Mouse (Mus musculus): ENCODE data around the gene Hand2.

Gene Hand2

GRCm38 (mm10) chr8:57342386-57343090 lies 21.8 kb downstream of the Hand2 start:
- DNase-seq (ENCODE audit: inconsistent ontology term) = no peak

GRCm38 (mm10) chr8:57343731-57344315 lies 23.0 kb downstream of the Hand2 start:
- no peak for DNase-seq (ENCODE audit: inconsistent ontology term)

DNA sequence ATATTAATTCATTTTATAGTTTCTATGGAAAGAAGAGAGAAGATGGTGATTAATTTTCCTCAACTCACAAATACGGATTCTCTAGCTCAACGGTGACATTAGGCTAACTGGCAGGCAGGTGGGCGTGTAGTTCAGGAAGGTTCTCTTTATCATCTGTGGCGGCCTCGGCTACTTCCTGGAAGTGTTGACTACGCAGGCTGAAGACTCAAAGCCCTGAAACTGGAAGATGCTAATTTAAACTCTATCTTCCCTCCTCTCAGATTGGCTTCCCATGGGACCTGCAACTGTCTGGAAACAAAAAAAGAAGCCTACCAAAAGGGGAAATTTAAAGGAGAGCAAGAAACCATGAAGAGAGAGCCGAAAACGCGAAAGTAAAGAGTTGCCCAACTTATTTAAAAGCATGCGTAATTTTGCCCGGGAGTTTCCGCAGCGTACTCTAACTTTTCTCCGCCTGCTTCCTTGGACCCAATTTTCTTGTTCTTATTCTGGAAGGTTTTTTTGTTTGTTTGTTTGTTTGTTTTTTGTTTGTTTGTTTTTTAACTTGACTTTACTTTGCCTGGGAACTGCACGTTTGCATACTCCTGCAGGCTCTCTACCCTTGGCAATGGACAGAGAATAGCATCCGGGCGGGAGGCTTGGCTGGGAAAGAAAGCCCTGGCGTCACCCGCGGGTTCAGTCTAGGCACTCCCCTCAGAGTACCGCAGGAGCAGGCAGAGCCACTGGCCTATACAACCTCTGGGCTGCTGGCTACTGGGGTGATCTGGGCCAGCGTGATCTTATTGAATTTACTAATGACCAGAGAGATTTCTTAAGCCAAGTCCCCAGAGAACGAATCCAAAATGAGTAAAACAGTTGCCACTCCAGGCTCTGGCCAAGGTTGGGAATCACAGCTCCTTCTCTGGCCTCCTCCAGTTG lies 24.4 kb downstream of the Hand2 start:
- no peak for DNase-seq (ENCODE audit: inconsistent ontology term)

DNA sequence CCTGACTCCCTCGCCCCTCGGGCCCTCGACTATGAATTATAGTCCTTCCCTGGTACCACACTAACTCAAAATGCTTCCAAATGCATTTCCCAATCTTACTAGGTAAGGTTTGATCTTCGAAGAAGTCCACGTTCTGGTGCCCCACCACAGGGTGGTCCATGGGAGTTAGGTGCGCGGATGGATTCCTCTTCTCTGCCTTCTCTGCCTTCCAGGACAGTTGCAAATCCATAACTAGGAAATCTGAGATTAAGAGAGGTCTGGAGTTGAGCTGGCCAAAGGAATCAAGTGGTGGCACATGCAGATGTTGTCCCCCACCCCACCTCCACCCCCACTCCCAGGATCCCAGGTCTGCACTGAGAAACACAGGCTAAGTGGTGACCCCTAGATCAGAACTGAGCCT lies 25.6 kb downstream of the Hand2 start:
- DNase-seq (ENCODE audit: inconsistent ontology term) = no peak

DNA sequence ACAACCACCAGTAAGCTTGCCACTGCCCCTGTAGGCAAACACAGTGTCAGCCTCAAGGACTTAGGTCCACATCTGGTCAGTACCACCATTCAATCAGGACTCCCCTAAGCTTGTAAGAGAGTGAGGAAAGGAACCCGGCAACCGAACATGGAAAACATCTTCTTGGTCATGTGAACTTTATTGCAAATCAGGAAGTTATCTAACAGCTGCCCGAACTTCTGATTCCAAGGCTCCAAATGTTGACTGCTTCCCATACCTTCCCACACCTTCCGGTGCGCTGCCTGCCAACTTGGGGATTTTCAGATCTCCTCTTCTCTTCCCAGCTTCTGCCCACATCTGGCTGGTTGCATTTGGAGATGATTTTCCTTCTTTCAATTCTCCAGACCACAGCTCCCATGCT lies 26.4 kb downstream of the Hand2 start:
- no peak for DNase-seq (ENCODE audit: inconsistent ontology term)

DNA sequence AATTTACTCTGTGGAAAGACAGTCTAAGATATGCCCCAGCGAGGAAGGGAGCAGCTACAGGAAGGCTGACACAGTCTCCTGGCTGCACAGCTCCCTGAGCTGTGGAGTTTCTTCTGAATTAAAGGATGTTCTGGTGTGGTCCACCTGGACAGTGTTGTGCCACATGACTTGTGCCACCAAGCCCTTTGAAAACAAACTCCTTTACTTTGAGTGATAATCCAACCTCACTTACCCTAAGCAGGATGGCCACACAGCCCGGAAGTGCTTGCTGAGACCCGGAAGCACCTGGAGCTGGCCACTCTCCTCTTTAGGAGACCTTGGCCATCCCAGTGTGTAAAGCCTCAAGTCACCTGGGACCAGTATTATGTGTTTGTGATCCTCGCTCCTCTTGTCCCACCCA lies 27.5 kb downstream of the Hand2 start:
- no peak for DNase-seq (ENCODE audit: inconsistent ontology term)

- DNase-seq (ENCODE audit: inconsistent ontology term) = no peak
These were observed 28.2 kb downstream of the Hand2 start for GRCm38 (mm10) chr8:57348866-57349520.

DNA sequence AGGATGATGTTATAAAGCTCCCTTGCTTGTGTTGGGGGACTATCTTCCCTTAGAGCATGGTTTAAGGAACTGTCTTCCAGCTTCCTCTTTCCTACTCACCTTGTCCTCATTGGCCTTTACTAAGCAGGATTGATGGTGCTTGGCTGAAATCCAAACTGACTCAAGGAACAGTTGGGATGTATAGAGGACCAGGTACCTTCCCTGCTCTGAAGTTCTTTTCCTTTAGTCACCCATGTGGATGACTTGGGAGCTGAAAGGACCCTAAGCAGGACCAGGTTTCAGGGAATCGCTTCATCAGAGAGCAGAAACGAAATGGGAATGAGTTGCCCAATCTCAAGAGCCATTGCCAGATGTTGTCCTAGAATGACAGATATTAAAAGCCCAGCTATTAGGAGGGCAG lies 31.1 kb downstream of the Hand2 start:
- DNase-seq (ENCODE audit: inconsistent ontology term) = no peak

GRCm38 (mm10) chr8:57353346-57354305 lies 32.8 kb downstream of the Hand2 start:
- DNase-seq (ENCODE audit: inconsistent ontology term) = peak; percentile 56

DNA sequence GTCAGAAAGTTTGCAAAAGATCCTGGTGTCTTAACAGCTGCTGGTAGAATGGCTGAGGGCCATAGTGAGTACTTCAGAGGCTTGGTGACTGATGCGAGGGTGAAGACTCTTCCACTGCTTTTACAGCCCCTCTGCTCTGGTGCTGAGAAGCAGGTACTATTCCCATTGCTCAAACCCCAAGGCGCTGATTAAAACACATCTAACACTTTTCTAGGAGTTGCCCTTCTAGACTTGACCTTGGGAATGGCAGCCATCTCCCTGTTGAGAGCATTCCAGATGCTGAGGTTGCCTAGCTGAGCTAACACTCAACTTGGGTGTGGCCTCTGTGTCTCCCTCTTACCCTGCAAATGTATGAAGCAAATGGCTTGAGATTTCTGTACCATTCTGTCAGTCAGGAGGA lies 34.1 kb downstream of the Hand2 start:
- DNase-seq (ENCODE audit: inconsistent ontology term) = no peak

- DNase-seq (ENCODE audit: inconsistent ontology term) = peak; percentile 43
These were observed 35.9 kb downstream of the Hand2 start for GRCm38 (mm10) chr8:57356529-57357325.

DNA sequence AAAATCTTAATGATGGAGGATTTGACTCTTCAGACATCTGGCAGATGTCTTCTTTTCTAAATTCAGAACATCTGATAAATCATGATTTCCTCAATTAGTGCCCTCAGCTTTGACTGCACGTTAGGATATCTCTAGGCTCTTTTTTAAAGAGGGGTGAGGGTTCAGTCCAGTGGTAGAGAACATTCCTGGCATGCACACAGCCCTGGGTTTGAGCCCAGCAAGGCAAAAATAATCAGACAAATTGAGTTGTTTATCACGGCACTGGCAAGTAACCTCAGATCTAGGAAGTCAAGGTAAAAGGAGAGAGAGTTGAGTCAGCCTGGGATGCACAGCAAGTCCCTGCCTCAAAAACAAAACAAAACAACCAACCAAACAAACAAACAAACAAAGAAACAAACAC lies 39.7 kb downstream of the Hand2 start:
- DNase-seq (ENCODE audit: inconsistent ontology term) = no peak

GRCm38 (mm10) chr8:57361003-57361805 lies 40.4 kb downstream of the Hand2 start:
- DNase-seq (ENCODE audit: inconsistent ontology term) = peak; percentile 51

- peak; percentile 45 for DNase-seq (ENCODE audit: inconsistent ontology term)
These were observed 42.1 kb downstream of the Hand2 start for GRCm38 (mm10) chr8:57362881-57363280.

DNA sequence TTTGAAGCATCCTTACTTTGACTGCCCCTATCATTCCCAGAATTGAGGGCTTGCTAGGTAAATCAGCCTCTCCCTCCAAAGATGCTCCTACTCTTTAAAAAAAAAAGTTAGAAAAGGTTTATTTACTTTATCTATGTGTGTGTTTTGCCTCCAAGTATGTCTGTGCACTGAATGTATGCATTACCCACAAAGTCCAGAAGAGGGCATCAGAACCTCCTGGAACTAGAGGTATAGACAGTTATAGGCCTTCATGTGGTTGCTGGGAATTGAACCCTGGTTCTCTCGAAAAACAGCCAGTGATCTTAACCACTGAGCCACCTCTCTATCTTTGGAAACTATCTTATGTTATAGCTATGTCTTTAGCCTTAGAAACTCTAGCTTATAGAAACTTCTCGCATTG lies 53.3 kb downstream of the Hand2 start:
- DNase-seq (ENCODE audit: inconsistent ontology term) = no peak
